Mouse (Mus musculus): Measurements from ENCODE around the gene Cdc42ep2.

DNA sequence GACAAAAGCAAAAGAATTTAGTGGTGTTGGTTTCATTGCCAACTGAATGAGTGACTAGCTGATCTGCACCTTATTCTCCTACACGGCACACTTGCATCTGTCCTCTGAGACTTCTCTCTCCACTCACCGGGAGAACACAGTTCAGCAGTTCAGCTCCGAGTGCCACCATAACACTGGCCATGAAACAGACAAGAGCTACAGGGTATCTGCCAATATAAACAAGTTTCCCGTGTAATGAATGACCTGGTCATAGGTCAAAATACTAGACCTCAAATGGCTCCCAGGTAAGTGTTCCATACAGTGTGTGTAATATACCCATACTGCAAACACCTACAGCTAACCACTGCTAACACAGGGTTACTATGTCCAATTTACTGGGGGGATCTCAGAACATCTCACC lies 35.4 kb downstream of the Cdc42ep2 start:
- no peak for TF ChIP-seq TAL1 (IDR thresholded peaks at IDR 0.05; ENCODE audit: low read length)
- TF ChIP-seq GATA1 (IDR thresholded peaks at IDR 0.05; ENCODE audit: low read length) = no peak

All from erythroblast, embryonic 14.5 days (primary cell).